Mouse (Mus musculus) olfactory bulb, adult 2 months (tissue): ENCODE measurements at regions not wholly inside any gene's neighbourhood (a gene's known extent, or its start where the extent isn't known, plus 50 kb on each side); places are given as distances from the start of the nearest gene placed in this dataset.

Experiments
- CTCF ChIP-seq: fragments of 200-500 bp; IDR thresholded peaks from 2 replicates; pipeline ENCODE4 v1.5.1; 2012; ENCODE audit warnings: low read depth, mild to moderate bottlenecking, low read length, moderate library complexity; ENCODE audit not compliant: insufficient read depth
- POLR2A ChIP-seq: fragments of 200-500 bp; IDR thresholded peaks from 2 replicates; pipeline ENCODE4 v1.6.1; 2012; ENCODE audit warnings: mild to moderate bottlenecking, low read depth, low read length, moderate library complexity; ENCODE audit not compliant: insufficient read depth

GRCm38 (mm10) chr12:110077211-110077884 is 201.5 kb upstream of the Dio3 start:
- TF ChIP-seq CTCF = no peak
- TF ChIP-seq POLR2A = no peak
